Mouse (Mus musculus) yolk sac, embryonic 10.5 days (tissue): ENCODE results near the gene Ubxn10.
A peak's percentile ranks its signal among the peaks of the same experiment; 100 is the strongest.

ENCODE experiments used
- DNase-seq: peaks from one replicate; pipeline ENCODE4 v3.0.0-alpha.2; 2017; ENCODE audit warnings: low spot score

Gene Ubxn10

GRCm38 (mm10) chr4:138700184-138700982 lies 36.6 kb downstream of the Ubxn10 start:
- no peak for DNase-seq

- DNase-seq, result no peak
Measured at GRCm38 (mm10) chr4:138698296-138698695, 38.7 kb downstream of the Ubxn10 start.

DNA sequence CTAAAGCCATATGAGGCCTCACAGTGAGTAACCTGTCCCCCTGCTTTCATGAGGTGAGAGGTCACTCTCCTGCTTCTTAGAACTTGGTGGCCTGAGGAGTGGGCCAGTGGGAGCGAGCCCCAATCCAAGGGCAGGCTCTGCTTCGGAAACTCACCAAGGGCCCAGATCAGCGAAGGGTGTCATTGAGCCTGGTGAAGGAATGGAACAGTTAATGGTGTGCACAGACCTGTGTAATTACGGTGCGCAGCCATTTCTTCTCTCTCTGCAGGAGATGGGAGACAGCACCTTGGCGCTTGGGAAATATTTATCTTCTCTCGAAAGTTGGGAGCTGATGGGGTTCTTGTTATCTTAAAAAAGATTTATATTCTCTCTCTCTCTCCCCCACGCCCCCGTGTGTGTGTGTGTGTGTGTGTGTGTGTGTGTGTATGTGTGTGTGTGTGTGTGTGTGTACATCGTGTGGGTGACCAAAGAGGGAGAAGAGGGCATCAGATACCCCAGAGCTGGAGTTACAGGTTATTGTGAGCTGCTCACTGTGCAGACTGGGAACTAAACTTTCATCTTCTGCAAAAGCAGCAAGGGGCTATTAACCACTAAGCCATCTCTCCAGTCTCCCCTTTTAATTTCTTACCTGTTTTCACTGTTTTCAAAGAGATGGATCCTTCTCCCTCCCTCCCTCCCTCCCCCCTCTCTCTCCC lies 39.7 kb downstream of the Ubxn10 start:
- DNase-seq, result no peak

DNA sequence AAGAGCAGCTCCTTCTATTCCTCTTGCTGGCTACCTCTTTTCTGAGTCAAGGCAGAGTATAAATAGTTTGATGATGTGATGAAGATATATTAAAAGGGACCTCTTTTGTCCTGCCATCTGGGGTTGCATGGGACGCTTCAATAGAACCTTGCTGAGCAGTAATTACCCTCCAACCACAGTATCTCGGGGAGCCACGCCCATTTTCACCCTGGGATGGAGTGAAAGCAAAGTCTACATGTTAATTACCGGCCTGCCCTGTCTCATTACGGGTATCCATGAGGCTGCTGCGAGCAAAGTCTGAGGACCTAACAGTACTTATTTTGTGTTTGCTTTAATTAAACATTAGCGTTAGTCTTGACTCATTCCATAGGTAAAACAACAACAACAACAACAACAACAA lies 40.2 kb downstream of the Ubxn10 start:
- DNase-seq, result no peak

DNA sequence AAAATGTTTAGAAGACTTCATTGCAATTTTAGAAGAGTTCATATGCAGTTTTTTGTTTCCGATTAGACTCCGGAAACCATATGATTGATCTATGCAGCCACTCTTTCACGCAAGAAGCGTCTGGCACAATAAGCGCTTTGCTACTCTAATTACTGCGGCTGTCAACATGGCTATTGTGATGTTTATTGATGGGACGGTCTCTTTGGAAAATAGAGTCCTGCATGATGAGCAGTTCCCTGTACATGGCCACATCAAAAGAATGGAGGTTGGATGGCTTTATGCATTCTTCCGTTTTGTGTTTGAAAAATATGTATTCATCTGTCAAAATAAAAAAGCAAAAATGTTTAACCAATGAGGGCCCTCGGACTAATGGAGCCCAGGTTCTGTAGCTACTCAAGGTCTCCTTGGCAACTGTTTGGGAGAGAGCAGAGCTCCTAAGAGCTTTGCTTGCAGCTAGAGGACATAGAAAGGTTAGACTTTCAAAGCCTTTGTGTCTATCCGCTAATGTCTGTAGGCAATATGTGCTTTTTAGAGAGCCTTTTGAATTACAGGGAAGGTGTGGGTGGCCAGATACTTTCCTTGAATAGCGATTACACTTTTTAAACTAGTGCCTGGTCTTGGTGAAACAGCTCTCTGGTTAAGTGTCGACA lies 43.8 kb downstream of the Ubxn10 start:
- no peak for DNase-seq

DNA sequence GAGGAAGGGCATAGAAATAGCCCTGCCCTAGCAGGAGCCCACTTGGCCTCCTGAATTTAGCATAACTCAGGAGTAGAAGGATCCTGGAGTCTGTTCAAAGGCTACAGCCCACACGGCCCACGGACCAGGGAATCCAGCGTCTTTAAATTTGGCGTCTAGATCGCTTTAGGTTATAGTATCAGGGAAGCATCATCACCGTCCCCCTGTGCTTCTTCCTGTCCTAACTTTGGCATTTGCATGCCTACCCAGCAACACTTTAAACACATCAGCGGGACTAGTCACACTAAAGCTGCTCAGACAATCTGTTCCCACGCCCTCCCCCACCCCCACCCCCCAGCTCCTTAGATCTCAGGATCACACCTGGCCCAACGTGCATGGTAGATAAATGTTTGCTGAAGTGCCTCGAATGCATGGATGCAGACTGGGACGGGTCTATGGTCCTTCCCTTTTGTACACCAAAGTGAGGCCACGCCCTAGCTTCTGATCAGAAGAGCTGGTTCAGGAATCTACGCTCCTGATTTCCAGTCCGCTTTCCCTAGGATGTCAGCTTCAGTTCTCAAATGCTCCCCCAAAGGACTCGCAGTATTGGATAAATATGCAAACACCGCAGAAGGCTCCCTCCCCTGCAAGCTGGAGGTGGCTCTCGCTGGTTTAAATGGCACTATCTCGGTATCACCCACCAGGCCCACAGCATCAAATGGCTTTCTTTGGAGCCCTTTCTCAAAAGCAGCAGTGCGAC lies 45.4 kb downstream of the Ubxn10 start:
- DNase-seq, result no peak

GRCm38 (mm10) chr4:138690561-138690960 lies 46.4 kb downstream of the Ubxn10 start:
- DNase-seq, result no peak

GRCm38 (mm10) chr4:138689094-138689512 lies 47.9 kb downstream of the Ubxn10 start:
- no peak for DNase-seq

DNA sequence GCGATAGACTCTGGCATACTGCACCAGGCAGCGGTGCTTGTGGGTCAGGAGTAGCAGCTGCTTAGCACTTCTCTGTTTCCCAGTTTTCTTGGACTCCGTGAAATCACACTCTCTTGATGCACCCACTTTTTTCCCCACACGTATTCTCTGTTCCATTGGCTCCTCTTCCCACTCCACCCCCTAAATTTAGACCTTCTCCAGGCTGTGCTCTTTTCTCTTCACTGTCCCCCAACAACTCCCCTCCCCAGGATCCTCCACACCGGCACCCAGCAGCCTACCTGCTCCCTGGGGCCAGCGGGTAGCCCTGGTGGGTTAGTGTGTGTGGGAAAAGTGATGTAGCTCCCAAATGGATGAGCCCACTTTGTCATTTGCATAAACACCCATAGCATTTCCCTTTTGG lies 51.2 kb downstream of the Ubxn10 start:
- no peak for DNase-seq

GRCm38 (mm10) chr4:138682760-138683159 lies 54.2 kb downstream of the Ubxn10 start:
- no peak for DNase-seq

DNA sequence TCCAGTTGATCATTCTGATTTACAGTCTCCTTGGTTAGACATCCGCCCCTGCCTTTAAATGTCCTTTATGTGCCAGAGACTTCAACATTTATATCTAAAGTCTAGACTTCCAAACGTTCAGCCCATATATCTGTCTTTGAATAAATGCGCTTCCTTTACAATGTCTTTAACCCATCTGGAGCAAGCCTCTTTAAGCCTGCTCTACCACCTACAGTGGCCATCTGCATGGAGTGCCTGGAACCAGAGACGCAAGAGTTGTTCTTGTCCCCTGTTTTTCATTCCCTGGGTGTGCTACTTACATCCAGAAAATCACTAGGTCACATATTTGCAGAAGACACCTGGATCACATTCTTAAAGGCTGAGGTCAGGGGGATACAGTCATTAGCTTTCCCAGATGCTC lies 56.8 kb downstream of the Ubxn10 start:
- DNase-seq, result no peak

DNA sequence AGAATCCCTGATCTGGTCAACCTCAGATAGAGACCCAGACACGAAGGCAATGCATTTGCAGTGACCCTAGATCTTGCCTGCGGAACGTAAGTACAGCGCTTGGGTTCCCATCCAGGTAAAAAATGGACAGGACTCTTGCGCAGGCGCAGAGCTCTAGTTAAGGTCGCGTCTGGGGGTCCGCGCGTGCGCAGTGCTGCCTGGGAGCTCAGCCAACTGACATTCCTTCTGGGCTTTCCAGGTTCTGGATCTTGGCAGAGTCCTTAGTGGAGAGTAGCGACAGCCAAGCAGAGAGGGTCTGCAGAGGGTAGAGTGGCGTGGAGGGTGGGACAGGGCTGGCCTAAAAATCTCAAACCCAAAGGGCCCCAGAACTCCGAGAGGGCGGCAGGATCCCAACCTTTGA lies 59.4 kb downstream of the Ubxn10 start:
- DNase-seq, result no peak

- DNase-seq, result peak; percentile 34
Measured at GRCm38 (mm10) chr4:138676480-138676879, 60.5 kb downstream of the Ubxn10 start.

DNA sequence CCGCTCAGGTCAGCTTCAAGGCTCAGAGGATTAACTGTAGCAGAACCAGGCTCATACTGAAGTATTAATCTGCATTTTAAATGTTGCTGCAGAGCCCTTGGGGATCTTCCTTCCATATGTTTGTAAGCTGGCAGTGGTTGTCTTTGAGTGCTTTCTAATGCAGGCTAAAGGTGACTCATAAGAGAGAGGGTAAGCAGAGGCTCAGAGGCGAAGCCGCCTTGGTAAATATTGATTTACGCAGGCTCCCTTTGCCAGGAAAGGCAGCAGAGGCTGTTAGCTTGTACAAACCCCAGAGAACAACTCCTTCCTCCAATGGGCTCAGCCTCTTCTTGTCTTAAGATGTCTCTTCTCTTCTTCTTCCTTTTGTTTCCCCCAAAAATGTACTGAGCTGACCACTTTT lies 64.8 kb downstream of the Ubxn10 start:
- peak; percentile 19 for DNase-seq

GRCm38 (mm10) chr4:138670093-138670889 lies 66.7 kb downstream of the Ubxn10 start:
- DNase-seq, result no peak

GRCm38 (mm10) chr4:138666521-138666920 lies 70.4 kb downstream of the Ubxn10 start:
- no peak for DNase-seq

GRCm38 (mm10) chr4:138659936-138660602 lies 76.9 kb downstream of the Ubxn10 start:
- DNase-seq, result no peak
